Mouse (Mus musculus): ENCODE results near the gene Krt27.

DNA sequence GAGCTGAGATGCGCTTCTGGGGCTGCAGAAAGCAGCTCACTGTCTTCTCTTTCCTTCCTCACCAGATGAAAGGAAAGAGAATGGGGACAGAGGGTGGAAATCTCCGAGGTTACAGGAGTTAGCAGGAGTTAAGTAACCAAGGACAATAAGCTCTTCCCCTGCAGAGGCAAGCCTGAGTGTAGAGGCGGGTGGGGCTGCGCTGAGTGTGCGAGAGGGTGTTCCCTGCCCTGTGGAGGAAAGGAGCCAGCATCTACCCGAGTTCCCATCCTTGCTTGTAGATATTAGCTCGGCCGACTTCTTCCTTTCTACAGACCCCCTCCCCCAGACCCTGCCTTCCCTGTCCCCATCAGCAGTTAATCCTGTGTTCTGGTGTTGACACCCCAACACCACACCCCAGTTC, 47.9 kb upstream of the Krt27 start:
- TF ChIP-seq CTCF (IDR thresholded peaks at IDR 0.05; ENCODE audit: control insufficient read depth, insufficient read depth, insufficient replicate concordance, low read depth, low read length): no peak
- no peak for TF ChIP-seq POLR2A (IDR thresholded peaks at IDR 0.05; ENCODE audit: control insufficient read depth, low read depth, low read length)

All from testis, adult 2 months (tissue).